Mouse (Mus musculus) neural tube, embryonic 11.5 days (tissue): ENCODE measurements at regions not wholly inside any gene's neighbourhood (a gene's known extent, or its start where the extent isn't known, plus 50 kb on each side); places are given as distances from the start of the nearest gene placed in this dataset.

ENCODE experiments used
- ATAC-seq: fragments of 200-750 bp; cut with Nextera tagmentation; 2 replicates; pipeline ENCODE4 v1.8.0; 2017; ENCODE audit warnings: moderate number of reproducible peaks, mild to moderate bottlenecking, moderate TSS enrichment, moderate library complexity; ENCODE audit not compliant: insufficient read depth, low FRiP score, low TSS enrichment
- DNase-seq: peaks from one replicate; pipeline ENCODE4 v3.0.0-alpha.2; 2015; ENCODE audit warnings: low spot score
- H3K27ac ChIP-seq: fragments of 300-500 bp; sonication (generic); 2 replicates; pipeline ENCODE4 v1.5.1; 2014; ENCODE audit warnings: low read depth, mild to moderate bottlenecking, low read length
- H3K27me3 ChIP-seq: fragments of 300-500 bp; sonication (generic); 2 replicates; pipeline ENCODE4 v1.6.1; 2014; ENCODE audit warnings: mild to moderate bottlenecking, low read length, mixed read lengths; ENCODE audit not compliant: control insufficient read depth, insufficient read depth
- H3K36me3 ChIP-seq: fragments of 300-500 bp; sonication (generic); 2 replicates; pipeline ENCODE4 v1.6.1; 2014; ENCODE audit warnings: mild to moderate bottlenecking, low read length, moderate library complexity, mixed read lengths; ENCODE audit not compliant: control insufficient read depth, insufficient read depth
- H3K4me1 ChIP-seq: fragments of 300-500 bp; sonication (generic); 2 replicates; pipeline ENCODE4 v1.6.1; 2014; ENCODE audit warnings: low read length, mixed read lengths; ENCODE audit not compliant: control insufficient read depth, insufficient read depth
- H3K4me2 ChIP-seq: fragments of 300-500 bp; sonication (generic); 2 replicates; pipeline ENCODE4 v1.6.1; 2014; ENCODE audit warnings: low read depth, mild to moderate bottlenecking, moderate library complexity
- H3K4me3 ChIP-seq: fragments of 300-500 bp; sonication (generic); 2 replicates; pipeline ENCODE4 v1.5.1; 2014; ENCODE audit warnings: low read depth, low read length
- H3K9ac ChIP-seq: fragments of 300-500 bp; sonication (generic); 2 replicates; pipeline ENCODE4 v1.6.1; 2014; ENCODE audit warnings: mild to moderate bottlenecking, low read length
- H3K9me3 ChIP-seq: fragments of 300-500 bp; sonication (generic); 2 replicates; pipeline ENCODE4 v1.6.1; 2016; ENCODE audit warnings: low read length; ENCODE audit not compliant: control insufficient read depth
- WGBS: fragments of 180-500 bp; shearing (Covaris S2); extraction: QIAGEN DNeasy Blood & Tissue Kit; methylation state at CpG from one replicate; pipeline ENCODE4 v1.1.7; 2014; 5-methylcytosine and 5-hydroxymethylcytosine counted together

GRCm38 (mm10) chr6:59488386-59488785 is 62.3 kb upstream of the Gprin3 start:
- 75% methylated on average over 1 of the region's 1 CpGs for WGBS
- Histone ChIP-seq H3K9me3 (no peaks in the 10 kb centered on the region), H3K4me3 (no peak overlapping the region), H3K9ac (no peak overlapping the region), H3K4me1 (no peaks in the 10 kb centered on the region), H3K36me3 (no peaks in the 10 kb centered on the region), H3K27ac (no peak overlapping the region), H3K27me3 (no peaks in the 10 kb centered on the region), H3K4me2 (no peak overlapping the region)
- DNase-seq (no peak), ATAC-seq (no peak)

GRCm38 (mm10) chr6:59484004-59484403 is 57.9 kb upstream of the Gprin3 start:
- ATAC-seq = no peak
- WGBS = 90% methylated on average over 3 of the region's 3 CpGs

GRCm38 (mm10) chr6:59483587-59483986 is 57.5 kb upstream of the Gprin3 start:
- peak; percentile 38; the same call in 1 of the 2 replicates for ATAC-seq
- no peak overlapping the region for H3K9ac ChIP-seq
- DNase-seq = peak; percentile 26
- H3K27me3 ChIP-seq = no peaks in the 10 kb centered on the region
- no peak overlapping the region for H3K4me3 ChIP-seq
- no peaks in the 10 kb centered on the region for H3K4me1 ChIP-seq
- H3K27ac ChIP-seq = no peak overlapping the region
- H3K4me2 ChIP-seq = no peak overlapping the region
- H3K9me3 ChIP-seq = no peaks in the 10 kb centered on the region
- no peaks in the 10 kb centered on the region for H3K36me3 ChIP-seq
- WGBS = 20% methylated on average over 3 of the region's 3 CpGs

More at GRCm38 (mm10) chr6:59484004-59484403, 57.9 kb upstream of the Gprin3 start:
- no peaks in the 10 kb centered on the region for H3K4me1 ChIP-seq
- H3K27ac ChIP-seq = no peak overlapping the region
- no peaks in the 10 kb centered on the region for H3K27me3 ChIP-seq
- no peak for DNase-seq
- H3K9me3 ChIP-seq = no peaks in the 10 kb centered on the region
- H3K36me3 ChIP-seq = no peaks in the 10 kb centered on the region
- H3K4me3 ChIP-seq = no peak overlapping the region
- no peak overlapping the region for H3K9ac ChIP-seq
- no peak overlapping the region for H3K4me2 ChIP-seq
